Mouse (Mus musculus): ENCODE results near the gene Ppfia4.
"Not testable (repeated sequence)": the region's sequence is repeated elsewhere in the genome, so short reads cannot be mapped to it uniquely, and the experiment has no call there.

Ppfia4 gene

DNA sequence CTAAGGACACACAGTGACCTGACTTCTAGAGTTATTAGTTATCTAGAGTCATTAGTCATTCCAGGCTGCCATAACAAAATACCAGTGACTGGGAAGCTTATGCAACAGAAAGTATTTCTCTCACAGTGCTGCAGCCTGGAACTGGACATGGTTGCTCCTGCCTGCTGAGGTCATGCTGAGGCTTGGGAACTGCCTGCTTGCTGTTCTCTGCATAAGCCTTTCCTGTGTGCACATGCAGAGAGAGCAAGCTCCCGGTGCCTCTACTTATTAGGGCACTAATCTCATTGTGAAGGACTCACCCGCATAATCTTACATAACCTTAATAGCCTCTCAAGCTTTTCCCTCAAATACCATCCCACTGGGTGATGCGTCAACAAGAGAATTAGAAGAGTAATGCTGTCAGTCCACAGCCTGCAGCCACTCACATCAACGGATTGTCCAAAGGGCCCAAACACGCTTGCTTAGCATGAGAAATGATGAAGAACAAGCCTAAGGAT, 59.9 kb downstream of the Ppfia4 start:
- DNase-seq (ENCODE audit: low read depth, low spot score): no peak

DNA sequence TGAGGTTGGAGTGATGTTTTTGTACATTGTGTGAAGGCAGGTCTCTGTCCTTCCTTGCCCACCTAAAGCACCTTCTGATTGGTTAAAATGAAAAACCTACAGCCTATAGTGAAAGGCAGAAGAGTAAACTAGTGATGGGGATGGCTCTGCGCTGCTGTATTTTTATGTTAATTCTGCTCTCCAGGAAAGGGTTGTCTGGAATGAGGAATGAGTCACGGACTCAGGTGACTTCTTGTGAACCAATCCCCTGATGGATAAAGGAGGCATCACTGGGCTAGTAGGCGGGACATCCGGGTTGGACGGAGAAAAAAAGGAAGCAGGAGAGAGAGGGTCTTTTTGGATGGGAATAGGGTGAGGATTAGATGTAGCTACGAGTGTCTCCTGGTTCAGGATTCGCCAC, 62.7 kb downstream of the Ppfia4 start:
- no peak for DNase-seq (ENCODE audit: low read depth, low spot score)

DNA sequence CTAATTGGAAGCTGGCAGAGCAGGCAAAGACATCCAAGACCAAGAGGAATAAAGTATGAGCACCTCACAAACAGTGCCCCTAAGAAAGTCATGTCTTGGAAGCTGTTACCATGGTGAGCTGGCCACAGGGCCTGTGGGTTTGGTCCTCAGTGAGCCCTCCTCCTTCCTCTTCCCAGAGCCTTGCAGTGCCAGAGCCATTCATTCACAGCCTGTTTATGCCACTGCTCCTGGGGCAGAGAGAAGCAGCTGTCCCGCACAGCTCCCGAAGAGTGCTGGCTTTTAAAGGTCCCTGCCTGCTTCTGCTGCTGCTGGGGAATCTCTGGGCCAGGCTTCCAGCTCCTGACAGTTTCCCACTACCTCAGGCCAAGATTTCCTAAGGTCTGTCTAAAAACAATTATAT, 66.9 kb downstream of the Ppfia4 start:
- no peak for DNase-seq (ENCODE audit: low read depth, low spot score)

DNA sequence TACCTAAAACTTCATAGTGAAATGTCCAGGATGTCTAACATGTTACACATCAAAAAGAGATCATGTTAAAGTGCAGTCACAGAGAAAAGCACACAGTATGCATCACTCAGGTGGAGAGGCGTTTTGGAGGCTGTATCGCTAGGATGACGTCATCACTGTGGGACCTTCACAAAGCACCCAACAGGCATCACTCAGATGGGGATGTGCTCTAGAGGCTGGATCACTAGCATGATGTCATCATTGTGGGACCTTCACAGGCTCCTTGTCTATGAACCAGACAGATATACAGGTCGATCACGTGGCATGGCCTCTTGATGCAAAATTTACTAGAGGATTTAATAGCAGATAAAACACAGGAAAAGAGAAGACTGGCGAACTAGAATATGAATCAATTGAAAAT, 68.4 kb downstream of the Ppfia4 start:
- DNase-seq (ENCODE audit: low read depth, low spot score): no peak

DNA sequence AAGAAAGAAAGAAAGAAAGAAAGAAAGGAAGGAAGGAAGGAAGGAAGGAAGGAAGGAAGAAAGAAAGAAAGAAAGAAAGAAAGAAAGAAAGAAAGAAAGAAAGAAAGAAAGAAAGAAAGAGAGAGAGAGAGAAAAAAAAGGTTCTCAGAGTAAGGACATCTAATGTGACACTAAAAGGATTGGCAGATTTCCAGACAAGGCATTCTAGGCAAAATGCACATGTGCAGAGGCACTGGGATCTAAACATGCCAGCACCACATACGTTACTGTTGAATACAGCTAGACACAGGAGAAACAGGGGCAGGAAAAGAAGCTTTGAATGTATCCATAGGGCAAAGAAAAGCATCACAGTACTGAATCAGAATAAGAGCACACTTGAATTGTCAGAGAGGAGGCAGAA, 83.0 kb downstream of the Ppfia4 start:
- not testable (repeated sequence) for DNase-seq (ENCODE audit: low read depth, low spot score)
